Mouse (Mus musculus) monocyte, adult 2 months (primary cell): ENCODE measurements around the gene Cited4.

ENCODE experiments used
- DNase-seq, 2 experiments: peaks; one replicate each; pipeline ENCODE4 v3.0.0; 2022; ENCODE audit warnings: low spot score in 2 of 2, low read depth in 1 of 2

The Cited4 gene

GRCm38 (mm10) chr4:120675640-120676039 lies 9.3 kb downstream of the Cited4 start:
- DNase-seq, result no peak

- no peak for DNase-seq
Measured at GRCm38 (mm10) chr4:120680953-120681352, 14.6 kb downstream of the Cited4 start.

- no peak for DNase-seq
Measured at GRCm38 (mm10) chr4:120682168-120682567, 15.8 kb downstream of the Cited4 start.

- DNase-seq, result no peak
Measured at GRCm38 (mm10) chr4:120683278-120683997, 17.1 kb downstream of the Cited4 start.

GRCm38 (mm10) chr4:120687282-120687681 lies 20.9 kb downstream of the Cited4 start:
- DNase-seq, result no peak

GRCm38 (mm10) chr4:120689317-120689716 lies 22.9 kb downstream of the Cited4 start:
- no peak for DNase-seq

GRCm38 (mm10) chr4:120692717-120693116 lies 26.3 kb downstream of the Cited4 start:
- DNase-seq, result no peak

- no peak for DNase-seq
Measured at GRCm38 (mm10) chr4:120697353-120697752, 31.0 kb downstream of the Cited4 start.

GRCm38 (mm10) chr4:120697799-120698484 lies 31.6 kb downstream of the Cited4 start:
- DNase-seq, result no peak

GRCm38 (mm10) chr4:120701180-120701579 lies 34.8 kb downstream of the Cited4 start:
- DNase-seq, result no peak

- DNase-seq, result no peak
Measured at GRCm38 (mm10) chr4:120702056-120702455, 35.7 kb downstream of the Cited4 start.

GRCm38 (mm10) chr4:120702511-120702910 lies 36.1 kb downstream of the Cited4 start:
- DNase-seq, result no peak

- no peak for DNase-seq
Measured at GRCm38 (mm10) chr4:120712236-120712635, 45.9 kb downstream of the Cited4 start.

- no peak for DNase-seq
Measured at GRCm38 (mm10) chr4:120713021-120713420, 46.6 kb downstream of the Cited4 start.

GRCm38 (mm10) chr4:120713856-120714497 lies 47.6 kb downstream of the Cited4 start:
- DNase-seq, result no peak

GRCm38 (mm10) chr4:120716141-120716571 lies 49.8 kb downstream of the Cited4 start:
- no peak for DNase-seq

GRCm38 (mm10) chr4:120716765-120717164 lies 50.4 kb downstream of the Cited4 start:
- DNase-seq, result no peak
